Mouse (Mus musculus) cortical plate, adult 2 months (tissue): Measurements from ENCODE around the gene Rel. TPM values are rescaled to one million over a fixed set of nuclear protein-coding genes. Genes with fewer than 3 reads are reported as not detected.

Experiments used
- H3K27ac ChIP-seq: fragments of 200-500 bp; 2 replicates; pipeline ENCODE4 v1.5.1; 2012; ENCODE audit warnings: low read length, control low read depth, inconsistent platforms; ENCODE audit not compliant: insufficient read depth
- H3K4me1 ChIP-seq: fragments of 200-500 bp; 2 replicates; pipeline ENCODE4 v1.6.1; 2011; ENCODE audit warnings: low read length; ENCODE audit not compliant: control insufficient read depth, insufficient read depth
- H3K4me3 ChIP-seq: fragments of 200-500 bp; 2 replicates; pipeline ENCODE4 v1.5.1; 2011; ENCODE audit warnings: mild to moderate bottlenecking, low read length, control low read depth; ENCODE audit not compliant: insufficient read depth
- CTCF ChIP-seq: fragments of 200-500 bp; IDR thresholded peaks from 2 replicates; pipeline ENCODE4 v1.5.1; 2011; ENCODE audit warnings: mild to moderate bottlenecking, control low read depth, low read length; ENCODE audit not compliant: insufficient read depth; ENCODE audit errors: extremely low read depth
- POLR2A ChIP-seq: fragments of 200-500 bp; IDR thresholded peaks from 2 replicates; pipeline ENCODE4 v1.6.1; 2011; ENCODE audit warnings: mild to moderate bottlenecking, low read length, control low read depth; ENCODE audit not compliant: insufficient read depth; ENCODE audit errors: extremely low read depth
- polyA plus RNA-seq: library from polyadenylated mRNA; depleted of rRNA; stranded (reverse); fragments of >200 nt; gene quantifications from 2 replicates; pipeline ENCODE4 v1.2.3, GENCODE M21; 2012

The Rel gene
- polyA plus RNA-seq, 1 experiment, result 2.2 TPM

- Histone ChIP-seq H3K27ac (no peak overlapping the region), H3K4me3 (no peak overlapping the region), H3K4me1 (no peaks in the 10 kb centered on the region)
- no peak for TF ChIP-seq POLR2A
- TF ChIP-seq CTCF, result no peak
Measured at GRCm38 (mm10) chr11:23726441-23726840, 44.3 kb downstream of the Rel start.

GRCm38 (mm10) chr11:23725850-23726249 lies 44.9 kb downstream of the Rel start:
- Histone ChIP-seq H3K4me3 (no peak overlapping the region), H3K27ac (no peak overlapping the region), H3K4me1 (no peaks in the 10 kb centered on the region)
- TF ChIP-seq POLR2A, result no peak
- no peak for TF ChIP-seq CTCF

GRCm38 (mm10) chr11:23722326-23722725 lies 48.4 kb downstream of the Rel start:
- no peak overlapping the region for H3K4me3 ChIP-seq
- H3K4me1 ChIP-seq, result no peaks in the 10 kb centered on the region
- TF ChIP-seq POLR2A (no peak), CTCF (no peak)
- H3K27ac ChIP-seq, result no peak overlapping the region

- Histone ChIP-seq H3K4me3 (no peak overlapping the region), H3K27ac (no peak overlapping the region), H3K4me1 (no peaks in the 10 kb centered on the region)
- no peak for TF ChIP-seq POLR2A
- TF ChIP-seq CTCF, result no peak
Measured at GRCm38 (mm10) chr11:23719825-23720224, 50.9 kb downstream of the Rel start.

GRCm38 (mm10) chr11:23718856-23719255 lies 51.9 kb downstream of the Rel start:
- Histone ChIP-seq H3K4me3 (no peak overlapping the region), H3K27ac (no peak overlapping the region), H3K4me1 (no peaks in the 10 kb centered on the region)
- TF ChIP-seq CTCF, result no peak
- no peak for TF ChIP-seq POLR2A

GRCm38 (mm10) chr11:23712299-23712698 lies 58.5 kb downstream of the Rel start:
- H3K4me3 ChIP-seq, result no peak overlapping the region
- no peak overlapping the region for H3K27ac ChIP-seq
- TF ChIP-seq CTCF (no peak), POLR2A (no peak)
- no peaks in the 10 kb centered on the region for H3K4me1 ChIP-seq

- H3K27ac ChIP-seq, result no peak overlapping the region
- no peaks in the 10 kb centered on the region for H3K4me1 ChIP-seq
- TF ChIP-seq POLR2A, result no peak
- no peak for TF ChIP-seq CTCF
- H3K4me3 ChIP-seq, result no peak overlapping the region
Measured at GRCm38 (mm10) chr11:23704604-23705294, 66.0 kb downstream of the Rel start.

- Histone ChIP-seq H3K4me1 (no peaks in the 10 kb centered on the region), H3K4me3 (no peak overlapping the region), H3K27ac (no peak overlapping the region)
- TF ChIP-seq POLR2A (no peak), CTCF (no peak)
Measured at GRCm38 (mm10) chr11:23701831-23702230, 68.9 kb downstream of the Rel start.

GRCm38 (mm10) chr11:23699414-23700095 lies 71.2 kb downstream of the Rel start:
- H3K4me1 ChIP-seq, result no peaks in the 10 kb centered on the region
- TF ChIP-seq CTCF (no peak), POLR2A (no peak)
- H3K4me3 ChIP-seq, result no peak overlapping the region
- H3K27ac ChIP-seq, result no peak overlapping the region

GRCm38 (mm10) chr11:23698526-23698925 lies 72.2 kb downstream of the Rel start:
- H3K27ac ChIP-seq, result no peak overlapping the region
- TF ChIP-seq POLR2A (no peak), CTCF (no peak)
- H3K4me1 ChIP-seq, result no peaks in the 10 kb centered on the region
- H3K4me3 ChIP-seq, result no peak overlapping the region

- Histone ChIP-seq H3K4me3 (no peak overlapping the region), H3K4me1 (no peaks in the 10 kb centered on the region), H3K27ac (no peak overlapping the region)
- TF ChIP-seq POLR2A, result no peak
- no peak for TF ChIP-seq CTCF
Measured at GRCm38 (mm10) chr11:23695847-23696246, 74.9 kb downstream of the Rel start.
